Mouse (Mus musculus) testis, adult 2 months (tissue): ENCODE measurements around the gene Bbs2.

Experiments used
- CTCF ChIP-seq: fragments of 200-500 bp; IDR thresholded peaks from 2 replicates; pipeline ENCODE4 v1.5.1; 2012; ENCODE audit warnings: low read depth, mild to moderate bottlenecking, inconsistent platforms, low read length, moderate library complexity; ENCODE audit not compliant: control insufficient read depth, insufficient read depth, insufficient replicate concordance
- POLR2A ChIP-seq: fragments of 200-500 bp; IDR thresholded peaks from 2 replicates; pipeline ENCODE4 v1.6.1; 2012; ENCODE audit warnings: low read depth, mild to moderate bottlenecking, inconsistent platforms, low read length, moderate library complexity; ENCODE audit not compliant: control insufficient read depth

DNA sequence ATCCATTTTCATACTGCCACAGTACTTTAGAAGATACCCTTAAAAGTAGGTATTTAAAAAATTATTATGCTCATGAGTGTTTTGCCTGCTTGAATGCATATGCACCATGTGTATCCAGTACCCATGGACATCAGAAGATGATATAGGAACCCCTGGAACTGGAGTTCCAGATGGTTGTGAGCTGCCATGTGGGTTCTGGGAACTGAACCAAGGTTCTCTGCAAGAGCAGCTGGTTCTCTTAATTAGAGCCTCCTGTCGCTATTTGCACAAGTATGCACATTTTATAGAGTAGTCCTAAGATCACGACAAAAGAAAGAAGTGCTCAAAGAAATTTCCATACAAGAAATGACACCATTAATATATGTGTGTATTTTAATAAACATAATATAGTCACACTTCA, 50.9 kb downstream of the Bbs2 start:
- TF ChIP-seq POLR2A (no peak), CTCF (no peak)
